Mouse (Mus musculus): ENCODE measurements around the gene Doc2g. TPM values are rescaled to one million over a fixed set of nuclear protein-coding genes. Genes with fewer than 3 reads are reported as not detected.

The Doc2g gene
- polyA plus RNA-seq, 1 experiment from 2014 or later: 85.2 TPM

DNA sequence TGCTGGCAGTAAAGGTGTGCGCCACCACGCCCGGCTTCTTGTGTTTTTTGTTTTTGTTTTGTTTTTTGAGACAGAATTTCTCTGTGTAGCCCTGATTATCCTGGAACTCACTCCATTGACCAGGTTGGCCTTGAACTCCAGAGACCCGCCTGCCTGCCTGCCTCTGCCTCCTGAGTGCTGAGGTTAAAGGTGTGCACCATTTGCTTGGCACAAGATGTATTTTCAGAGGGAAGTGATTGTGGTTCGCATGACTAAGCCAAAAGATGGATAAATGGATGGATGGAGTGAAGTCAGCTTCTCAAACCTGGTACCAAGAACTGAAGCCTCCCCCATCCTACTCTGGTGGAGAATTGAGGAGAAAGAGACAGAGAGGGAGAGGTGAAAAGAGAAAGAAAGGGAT lies 51.5 kb downstream of the Doc2g start:
- Histone ChIP-seq H3K4me2 (ENCODE audit: low read length) (no peak overlapping the region), H3K9me3 (ENCODE audit: control insufficient read depth, low read length) (no peaks in the 10 kb centered on the region), H3K36me3 (ENCODE audit: control insufficient read depth, insufficient read depth, low read length) (no peaks in the 10 kb centered on the region), H3K27me3 (ENCODE audit: control insufficient read depth, insufficient read depth, low read length) (no peaks in the 10 kb centered on the region), H3K4me1 (ENCODE audit: control insufficient read depth in 2 of 2, insufficient read depth in 2 of 2, low read length in 2 of 2) (peaks cover 10 to 13% of the 10 kb centered on the region in 2 experiments), H3K4me3 (ENCODE audit: control insufficient read depth in 1 of 2, insufficient read depth in 1 of 2, low read depth in 1 of 2, low read length in 2 of 2) (no peak overlapping the region), H3K27ac (replicated peaks in 1 of 2; ENCODE audit: control insufficient read depth in 1 of 2, insufficient read depth in 1 of 2, low read depth in 2 of 2, low read length in 2 of 2) (no peak overlapping the region), H3K9ac (ENCODE audit: low read length) (no peak overlapping the region)
- ATAC-seq (ENCODE audit: insufficient number of reproducible peaks, insufficient read depth, low FRiP score, low read depth): no peak
- WGBS: 80% methylated on average over 5 of the region's 5 CpGs

DNA sequence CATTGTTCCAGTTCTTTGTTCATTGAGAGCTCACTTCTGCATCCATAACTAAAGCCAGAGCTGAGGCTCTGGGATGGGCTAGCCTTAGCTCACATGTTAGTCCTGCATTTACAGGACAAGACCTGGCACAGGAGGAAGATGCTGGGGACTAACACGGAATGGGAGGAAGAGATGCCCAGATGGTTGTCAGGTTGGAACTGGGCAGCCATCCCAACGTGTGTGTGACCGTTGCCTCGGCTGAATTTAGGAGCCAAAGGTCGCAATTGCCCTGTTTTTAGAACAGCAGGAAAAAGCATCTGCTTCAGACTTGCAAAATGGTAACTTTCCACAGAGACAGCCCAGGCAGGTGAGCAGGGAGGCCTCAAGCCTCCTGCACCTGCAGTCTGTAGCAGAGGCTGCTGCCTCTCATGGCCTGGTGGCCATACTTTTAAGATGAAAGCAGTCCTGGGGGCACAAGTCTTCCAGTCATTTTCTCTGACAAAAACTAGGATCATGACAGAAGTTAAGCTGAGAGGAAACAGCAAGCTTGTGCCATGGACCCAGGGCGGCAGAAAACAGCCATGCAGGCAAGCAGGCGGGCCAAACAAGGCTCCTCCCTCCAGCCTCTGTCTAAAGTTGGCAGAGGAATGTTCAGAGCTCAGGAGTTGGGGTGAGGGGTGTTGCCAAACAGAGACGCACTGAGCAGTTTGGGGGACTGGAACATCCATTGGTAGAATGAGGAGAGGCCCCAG lies 52.3 kb downstream of the Doc2g start:
- ATAC-seq (ENCODE audit: insufficient number of reproducible peaks, insufficient read depth, low FRiP score, low read depth): no peak
- 68% methylated on average over 8 of the region's 8 CpGs for WGBS
- Histone ChIP-seq H3K27me3 (ENCODE audit: control insufficient read depth, insufficient read depth, low read length) (no peaks in the 10 kb centered on the region), H3K36me3 (ENCODE audit: control insufficient read depth, insufficient read depth, low read length) (no peaks in the 10 kb centered on the region), H3K4me3 (ENCODE audit: control insufficient read depth in 1 of 2, insufficient read depth in 1 of 2, low read depth in 1 of 2, low read length in 2 of 2) (no peak overlapping the region), H3K27ac (replicated peaks in 1 of 2; ENCODE audit: control insufficient read depth in 1 of 2, insufficient read depth in 1 of 2, low read depth in 2 of 2, low read length in 2 of 2) (no peak overlapping the region), H3K4me2 (ENCODE audit: low read length) (no peak overlapping the region), H3K4me1 (ENCODE audit: control insufficient read depth in 2 of 2, insufficient read depth in 2 of 2, low read length in 2 of 2) (peaks cover 10 to 13% of the 10 kb centered on the region in 2 experiments), H3K9ac (ENCODE audit: low read length) (no peak overlapping the region), H3K9me3 (ENCODE audit: control insufficient read depth, low read length) (no peaks in the 10 kb centered on the region)

DNA sequence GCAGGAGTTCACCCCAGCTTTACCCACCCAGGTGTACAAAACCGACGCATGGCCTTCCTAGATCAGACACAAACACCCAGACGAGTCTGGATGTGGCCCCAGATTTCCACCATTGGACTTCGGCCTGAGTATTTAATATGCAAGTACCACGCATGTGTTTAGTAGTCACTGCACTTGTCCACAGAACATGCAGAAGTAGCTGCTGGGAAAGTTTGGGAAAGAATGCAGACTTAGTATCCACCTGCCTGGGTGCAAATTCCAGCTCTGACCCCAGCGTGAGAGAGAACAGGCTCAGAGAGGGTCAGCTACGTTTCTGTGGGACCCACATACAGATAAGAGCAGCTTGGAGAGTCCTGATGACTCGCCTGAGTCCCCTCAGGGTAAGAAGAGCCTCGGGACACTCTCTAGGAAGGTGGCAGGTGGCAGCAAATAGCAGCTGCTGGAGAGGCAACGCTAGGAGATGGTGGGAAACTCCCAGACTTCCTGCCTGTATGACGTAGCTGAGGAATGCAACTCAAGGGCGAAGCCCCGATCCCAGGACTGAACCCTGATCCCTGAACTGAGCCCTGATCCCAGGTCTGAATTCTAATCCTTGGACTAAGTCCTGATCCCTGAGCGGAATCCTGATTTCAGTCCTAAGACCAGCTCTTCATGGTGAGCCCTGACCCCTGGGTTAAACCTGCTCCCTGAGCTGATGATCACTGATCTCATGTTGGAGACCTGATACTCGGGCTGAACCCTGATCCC lies 53.0 kb downstream of the Doc2g start:
- no peak for ATAC-seq (ENCODE audit: insufficient number of reproducible peaks, insufficient read depth, low FRiP score, low read depth)

More for the DNA sequence above, 53.0 kb downstream of the Doc2g start:
- Histone ChIP-seq H3K9ac (ENCODE audit: low read length) (peak overlapping the region; percentile 27; the same call in 1 of the 2 replicates), H3K4me1 (ENCODE audit: control insufficient read depth in 2 of 2, insufficient read depth in 2 of 2, low read length in 2 of 2) (peaks cover 10 to 13% of the 10 kb centered on the region in 2 experiments), H3K9me3 (ENCODE audit: control insufficient read depth, low read length) (no peaks in the 10 kb centered on the region), H3K27ac (replicated peaks in 1 of 2; ENCODE audit: control insufficient read depth in 1 of 2, insufficient read depth in 1 of 2, low read depth in 2 of 2, low read length in 2 of 2) (no peak overlapping the region), H3K4me2 (ENCODE audit: low read length) (no peak overlapping the region), H3K36me3 (ENCODE audit: control insufficient read depth, insufficient read depth, low read length) (no peaks in the 10 kb centered on the region), H3K4me3 (ENCODE audit: control insufficient read depth in 1 of 2, insufficient read depth in 1 of 2, low read depth in 1 of 2, low read length in 2 of 2) (no peak overlapping the region), H3K27me3 (ENCODE audit: control insufficient read depth, insufficient read depth, low read length) (no peaks in the 10 kb centered on the region)
- 44% methylated on average over 15 of the region's 15 CpGs for WGBS

Other genes starting within 250 kb of the Doc2g start
- gene Kmt5b, start 235.9 kb upstream of the Doc2g start, polyA plus RNA-seq (2014; fragmentation: Nextera tagmentation; extraction: Ambion mirVana): 25.6 and 27.3 TPM in 2 replicates
- 25.5 and 27.2 TPM in 2 replicates for gene Chka, start 151.5 kb upstream of the Doc2g start, polyA plus RNA-seq (2014; fragmentation: Nextera tagmentation; extraction: Ambion mirVana)
- 16.1 and 17.1 TPM in 2 replicates for gene Tcirg1, start 96.2 kb upstream of the Doc2g start, polyA plus RNA-seq (2014; fragmentation: Nextera tagmentation; extraction: Ambion mirVana)
- 479 and 507 TPM in 2 replicates for gene Ndufs8, start 90.5 kb upstream of the Doc2g start, polyA plus RNA-seq (2014; fragmentation: Nextera tagmentation; extraction: Ambion mirVana)
- gene Aldh3b1, start 73.5 kb upstream of the Doc2g start, polyA plus RNA-seq (2014; fragmentation: Nextera tagmentation; extraction: Ambion mirVana): 2.3 and 2.9 TPM in 2 replicates
- gene Unc93b1, start 68.1 kb upstream of the Doc2g start, polyA plus RNA-seq (2014; fragmentation: Nextera tagmentation; extraction: Ambion mirVana): 11.2 and 14.5 TPM in 2 replicates
- not detected in 2 replicates for gene Aldh3b3, start 44.7 kb upstream of the Doc2g start, polyA plus RNA-seq (2014; fragmentation: Nextera tagmentation; extraction: Ambion mirVana)
- 0.09 and 0.18 TPM in 2 replicates for gene Aldh3b2, start 31.0 kb upstream of the Doc2g start, polyA plus RNA-seq (2014; fragmentation: Nextera tagmentation; extraction: Ambion mirVana)
- 13.1 and 14.5 TPM in 2 replicates for gene Acy3, start 16.7 kb upstream of the Doc2g start, polyA plus RNA-seq (2014; fragmentation: Nextera tagmentation; extraction: Ambion mirVana)
- not detected in 2 replicates for gene Tbx10, start 10.6 kb upstream of the Doc2g start, polyA plus RNA-seq (2014; fragmentation: Nextera tagmentation; extraction: Ambion mirVana)
- gene Nudt8, start 2.7 kb upstream of the Doc2g start, polyA plus RNA-seq (2014; fragmentation: Nextera tagmentation; extraction: Ambion mirVana): 73.2 and 74.1 TPM in 2 replicates
- gene Gm49405, start 2.7 kb upstream of the Doc2g start, polyA plus RNA-seq (2014; fragmentation: Nextera tagmentation; extraction: Ambion mirVana): 4.3 and 4.6 TPM in 2 replicates
- 552 and 561 TPM in 2 replicates for gene Ndufv1, start 9.5 kb downstream of the Doc2g start, polyA plus RNA-seq (2014; fragmentation: Nextera tagmentation; extraction: Ambion mirVana)
- 399 and 401 TPM in 2 replicates for gene Gstp1, start 34.7 kb downstream of the Doc2g start, polyA plus RNA-seq (2014; fragmentation: Nextera tagmentation; extraction: Ambion mirVana)
- 8.0 and 10.3 TPM in 2 replicates for gene Gstp2, start 42.7 kb downstream of the Doc2g start, polyA plus RNA-seq (2014; fragmentation: Nextera tagmentation; extraction: Ambion mirVana)
- not detected in 2 replicates for gene Gstp3, start 56.3 kb downstream of the Doc2g start, polyA plus RNA-seq (2014; fragmentation: Nextera tagmentation; extraction: Ambion mirVana)
- not detected in 2 replicates for gene Cabp2, start 78.3 kb downstream of the Doc2g start, polyA plus RNA-seq (2014; fragmentation: Nextera tagmentation; extraction: Ambion mirVana)
- gene Cdk2ap2, start 93.9 kb downstream of the Doc2g start, polyA plus RNA-seq (2014; fragmentation: Nextera tagmentation; extraction: Ambion mirVana): 62.5 and 63.8 TPM in 2 replicates
- 17.3 TPM in 2 replicates for gene Pitpnm1, start 96.7 kb downstream of the Doc2g start, polyA plus RNA-seq (2014; fragmentation: Nextera tagmentation; extraction: Ambion mirVana)
- 87.3 and 100 TPM in 2 replicates for gene Aip, start 122.5 kb downstream of the Doc2g start, polyA plus RNA-seq (2014; fragmentation: Nextera tagmentation; extraction: Ambion mirVana)
- not detected in 2 replicates for gene Gpr152, start 136.5 kb downstream of the Doc2g start, polyA plus RNA-seq (2014; fragmentation: Nextera tagmentation; extraction: Ambion mirVana)
- gene Cabp4, start 140.7 kb downstream of the Doc2g start, polyA plus RNA-seq (2014; fragmentation: Nextera tagmentation; extraction: Ambion mirVana): not detected in 2 replicates
- 117 and 122 TPM in 2 replicates for gene Coro1b, start 145.3 kb downstream of the Doc2g start, polyA plus RNA-seq (2014; fragmentation: Nextera tagmentation; extraction: Ambion mirVana)
- gene Ptprcap, start 150.3 kb downstream of the Doc2g start, polyA plus RNA-seq (2014; fragmentation: Nextera tagmentation; extraction: Ambion mirVana): 0.54 and 0.82 TPM in 2 replicates
- 31.4 and 34.4 TPM in 2 replicates for gene Rps6kb2, start 160.0 kb downstream of the Doc2g start, polyA plus RNA-seq (2014; fragmentation: Nextera tagmentation; extraction: Ambion mirVana)
- gene Carns1, start 172.2 kb downstream of the Doc2g start, polyA plus RNA-seq (2014; fragmentation: Nextera tagmentation; extraction: Ambion mirVana): 6.5 and 8.7 TPM in 2 replicates
- gene Tbc1d10c, start 188.0 kb downstream of the Doc2g start, polyA plus RNA-seq (2014; fragmentation: Nextera tagmentation; extraction: Ambion mirVana): 2.2 and 2.6 TPM in 2 replicates
- 708 and 757 TPM in 2 replicates for gene Ppp1ca, start 188.8 kb downstream of the Doc2g start, polyA plus RNA-seq (2014; fragmentation: Nextera tagmentation; extraction: Ambion mirVana)
- 17.4 and 18.5 TPM in 2 replicates for gene Rad9a, start 198.3 kb downstream of the Doc2g start, polyA plus RNA-seq (2014; fragmentation: Nextera tagmentation; extraction: Ambion mirVana)
- 0.78 and 1.2 TPM in 2 replicates for gene Clcf1, start 210.9 kb downstream of the Doc2g start, polyA plus RNA-seq (2014; fragmentation: Nextera tagmentation; extraction: Ambion mirVana)
- gene AC109138.7, start 211.0 kb downstream of the Doc2g start, polyA plus RNA-seq (2014; fragmentation: Nextera tagmentation; extraction: Ambion mirVana): not detected in 2 replicates
- gene Pold4, start 228.6 kb downstream of the Doc2g start, polyA plus RNA-seq (2014; fragmentation: Nextera tagmentation; extraction: Ambion mirVana): 20.9 and 26.8 TPM in 2 replicates